9 mouse cellular contexts compared by ENCODE assay signal in genomic region chr4:71332018-71332417, GRCm38 (mm10).
DNase-seq lines count a peak whose midpoint lies in the region; ATAC-seq and TF ChIP-seq lines count a peak whose summit lies in the region.
"Had no signal": no experiment of that assay in that cellular context is flagged by ENCODE, and none has a peak within 500 bp of the region (broad histone marks: within the 10 kb centered on the region; RNA-seq: fewer than 3 reads in every experiment).

No protein-coding gene starts in this region.

- no peak overlapping the region for H3K27ac ChIP-seq in thymus, adult 2 months (ENCODE audit: control insufficient read depth, insufficient read depth, low read length)
- H3K27ac ChIP-seq in intestine, embryonic 15.5 days: no peak overlapping the region
- H3K27ac ChIP-seq: hindbrain, embryonic 15.5 days had no signal

- TF ChIP-seq CTCF in thymus, adult 2 months (IDR thresholded peaks at IDR 0.05; ENCODE audit: borderline replicate concordance, control insufficient read depth, extremely low read depth, insufficient read depth, low read length, poor library complexity): no peak

- peak; percentile 3 to 15 for DNase-seq in heart, postnatal 10 days
- no peak for DNase-seq in heart, adult 9 months (ENCODE audit: low spot score in 2 of 2)
- DNase-seq in thymus, adult 2 months: peak; percentile 3
- no peak for DNase-seq in thymus, postnatal 0 days (ENCODE audit: low spot score)
- DNase-seq in embryo, embryonic 11 days: peak; percentile 44
- DNase-seq in lung, postnatal 36 days: peak; percentile 66

- H3K4me1 ChIP-seq in thymus, adult 2 months (replicated peaks; ENCODE audit: control insufficient read depth, insufficient read depth, low read length): no peaks in the 10 kb centered on the region
- no peaks in the 10 kb centered on the region for H3K4me1 ChIP-seq in intestine, embryonic 15.5 days (replicated peaks)
- H3K4me1 ChIP-seq: hindbrain, embryonic 15.5 days had no signal

- H3K4me2 ChIP-seq in intestine, embryonic 15.5 days (replicated peaks): no peak overlapping the region
- H3K4me2 ChIP-seq: hindbrain, embryonic 15.5 days had no signal

- WGBS in thymus, adult 2 months: 80% methylated on average over 4 of the region's 4 CpGs
- WGBS in intestine, embryonic 15.5 days: 73% methylated on average over 4 of the region's 4 CpGs

- ATAC-seq in monocyte, adult 5-6 weeks (replicated peaks; ENCODE audit: insufficient number of reproducible peaks, low FRiP score, low TSS enrichment, poor library complexity, severe bottlenecking): no peak
- ATAC-seq in intestine, embryonic 15.5 days: no peak

- intact Hi-C loops in heart, postnatal 10 days (cut with DNase I): no loop called here

- no peak overlapping the region for H3K4me3 ChIP-seq in thymus, adult 2 months (ENCODE audit: control insufficient read depth, insufficient read depth, low read length)
- H3K4me3 ChIP-seq in intestine, embryonic 15.5 days (replicated peaks): no peak overlapping the region
- H3K4me3 ChIP-seq: hindbrain, embryonic 15.5 days had no signal

- H3K36me3 ChIP-seq in thymus, adult 2 months (ENCODE audit: control insufficient read depth, insufficient read depth, low read length): no peaks in the 10 kb centered on the region
- no peaks in the 10 kb centered on the region for H3K36me3 ChIP-seq in intestine, embryonic 15.5 days
- H3K36me3 ChIP-seq: hindbrain, embryonic 15.5 days had no signal

- H3K9ac ChIP-seq in intestine, embryonic 15.5 days: no peak overlapping the region
- H3K9ac ChIP-seq: hindbrain, embryonic 15.5 days had no signal

- TF ChIP-seq POLR2A in thymus, adult 2 months (IDR thresholded peaks at IDR 0.05; ENCODE audit: control insufficient read depth, extremely low read depth, insufficient read depth, low read length, poor library complexity): no peak

- H3K9me3 ChIP-seq in intestine, embryonic 15.5 days: no peaks in the 10 kb centered on the region
- H3K9me3 ChIP-seq: hindbrain, embryonic 15.5 days had no signal

- no peaks in the 10 kb centered on the region for H3K27me3 ChIP-seq in thymus, adult 2 months (ENCODE audit: control insufficient read depth, insufficient read depth, low read length)
- H3K27me3 ChIP-seq in intestine, embryonic 15.5 days (replicated peaks): no peaks in the 10 kb centered on the region
- H3K27me3 ChIP-seq: hindbrain, embryonic 15.5 days had no signal

Comparison
In these comparisons a context has a peak if more than half of its experiments do, and no peak if none do; other contexts are left out.
1. DNase-seq: peak in heart, postnatal 10 days (2 of 2), thymus, adult 2 months (single experiment), embryo, embryonic 11 days (single experiment) and lung, postnatal 36 days (single experiment); none in heart, adult 9 months (0 of 2) and thymus, postnatal 0 days (single experiment).